Mouse (Mus musculus) 416B (cell line): ENCODE results near the gene Cux1.

Source experiments
- DNase-seq: peaks from one replicate; pipeline ENCODE4 v3.0.0; 2011; ENCODE audit warnings: low read depth

Cux1 gene

DNA sequence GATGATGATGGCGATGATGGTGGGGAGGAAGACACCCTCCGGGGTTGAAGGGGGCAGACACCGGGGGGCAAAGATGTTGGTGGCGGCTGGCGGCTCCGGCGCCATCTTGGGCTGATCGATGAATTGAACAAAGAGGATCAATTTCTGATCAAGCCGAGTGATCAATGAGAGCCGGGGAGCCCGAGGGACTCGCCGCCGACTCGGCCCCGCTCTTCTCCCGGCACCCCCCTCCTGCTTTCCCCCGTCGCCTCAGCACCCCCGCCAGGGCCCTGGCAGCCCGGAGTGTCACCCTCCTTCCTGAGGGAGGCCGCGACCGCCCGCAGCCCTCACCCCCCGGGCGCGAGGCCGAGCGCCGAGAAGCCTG lies 496 bp downstream of the Cux1 start:
- DNase-seq, result no peak

DNA sequence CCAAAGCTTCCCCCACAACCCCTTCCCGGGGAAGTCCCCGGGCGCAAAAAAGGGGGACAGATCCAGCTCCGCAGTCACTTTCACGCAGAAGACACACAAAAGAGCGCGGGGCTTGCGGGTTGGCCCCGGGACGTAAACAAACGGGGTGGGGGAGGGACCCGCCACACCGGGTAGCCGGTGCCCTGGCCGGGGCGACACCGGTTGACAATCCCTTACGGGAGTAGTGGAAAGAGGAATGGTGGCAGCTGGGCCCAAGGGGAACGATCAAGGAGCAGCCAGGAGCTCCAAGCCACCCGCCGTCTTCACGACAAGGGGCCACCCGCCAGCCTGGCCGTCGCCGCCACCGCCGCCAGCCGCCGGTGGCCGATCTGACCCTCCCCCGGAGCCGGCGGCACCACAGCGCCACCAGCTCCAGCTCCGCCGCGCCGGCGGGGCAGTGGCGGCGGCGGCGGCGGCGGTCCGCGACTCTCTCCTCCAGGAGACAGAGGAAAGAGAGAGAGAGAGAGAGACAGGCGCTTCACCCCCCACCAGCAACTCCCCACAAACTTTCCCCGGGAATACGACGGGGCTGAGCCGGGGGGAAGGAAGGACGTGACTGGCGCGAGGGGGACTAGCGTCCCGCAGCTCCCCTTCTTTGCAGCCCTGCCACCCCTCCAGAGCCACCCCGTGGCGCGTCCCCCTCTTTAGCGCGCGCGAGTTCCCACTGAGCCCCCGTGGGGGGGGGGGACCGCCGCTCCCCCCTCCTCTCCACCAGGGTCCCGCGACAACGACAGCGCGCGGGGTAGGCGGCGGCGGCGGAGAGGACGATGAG lies 1.1 kb downstream of the Cux1 start:
- DNase-seq, result peak; percentile 61

DNA sequence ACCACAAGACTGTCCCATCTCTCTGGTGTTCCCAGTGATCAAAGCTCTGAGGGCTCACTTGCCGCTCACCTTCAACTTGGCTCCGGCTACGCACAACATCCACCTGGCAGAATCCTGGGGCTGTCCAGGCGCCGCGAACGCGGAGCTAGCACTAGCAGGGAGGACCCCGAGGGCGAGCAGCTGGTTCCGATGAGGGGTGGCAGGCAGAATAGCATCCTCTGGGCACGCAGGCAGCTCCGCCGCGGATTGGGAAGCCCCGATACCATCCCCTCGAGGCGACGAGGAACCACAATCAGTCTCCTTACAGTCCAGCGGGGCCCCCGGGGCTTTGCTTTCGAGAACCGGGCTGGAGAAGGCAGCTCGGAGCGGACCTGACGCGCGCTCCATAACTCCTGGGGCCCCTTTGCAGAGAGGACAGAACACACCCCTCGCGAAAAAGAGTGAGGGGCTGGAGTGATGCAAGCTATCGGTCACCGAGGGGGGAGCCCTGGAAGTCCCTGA lies 1.9 kb downstream of the Cux1 start:
- DNase-seq, result no peak

DNA sequence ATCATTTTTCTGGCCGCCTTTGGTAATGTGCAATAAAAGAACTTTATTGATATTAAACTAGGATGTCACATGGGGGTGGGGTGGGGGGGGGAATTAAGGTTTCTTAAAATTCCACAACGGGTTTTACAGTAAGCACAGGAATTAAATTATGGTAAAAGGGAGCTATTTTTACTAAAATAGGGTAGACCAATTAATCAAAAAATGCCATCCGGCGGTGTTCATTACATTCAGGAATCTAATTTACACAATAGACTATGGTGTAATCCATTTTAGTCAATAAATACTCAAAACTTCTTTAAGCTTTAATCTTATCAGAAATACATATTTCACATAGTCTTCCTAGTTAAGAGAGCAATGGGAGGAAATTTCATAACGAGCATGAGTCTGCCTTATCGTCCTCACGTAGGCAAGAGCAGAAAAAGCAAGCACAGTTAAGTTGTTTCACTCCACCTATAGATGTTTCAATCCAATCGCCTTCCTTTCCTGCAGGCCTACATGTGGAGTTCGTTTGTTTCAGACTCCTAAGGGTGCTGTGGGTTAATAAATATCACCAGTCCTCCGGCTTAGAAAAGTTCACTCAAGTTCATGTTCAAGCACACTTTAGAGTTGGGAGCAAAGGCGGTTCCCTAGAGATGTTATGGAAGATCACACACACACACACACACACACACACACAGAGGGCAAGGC lies 2.5 kb downstream of the Cux1 start:
- DNase-seq, result peak; percentile 75

DNA sequence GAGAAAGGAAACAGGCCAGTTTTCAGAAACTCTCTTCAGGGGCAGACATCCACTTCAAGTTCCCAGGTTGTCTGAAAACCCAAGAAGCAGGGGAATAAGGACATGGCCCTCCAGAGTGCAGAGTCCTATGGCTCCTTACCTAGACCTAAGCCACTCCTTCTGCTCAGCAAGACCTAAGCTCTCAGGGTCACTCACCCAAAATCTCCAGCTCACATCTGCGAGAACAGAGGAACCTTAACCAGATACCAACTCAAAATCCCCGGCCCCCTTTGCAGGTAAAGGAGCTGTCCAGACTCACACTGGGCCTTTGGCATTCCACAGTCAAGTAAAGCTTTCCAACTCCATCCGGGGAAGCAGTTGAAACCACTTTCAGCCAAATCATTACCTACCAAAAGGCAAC lies 3.3 kb downstream of the Cux1 start:
- peak; percentile 37 for DNase-seq

DNA sequence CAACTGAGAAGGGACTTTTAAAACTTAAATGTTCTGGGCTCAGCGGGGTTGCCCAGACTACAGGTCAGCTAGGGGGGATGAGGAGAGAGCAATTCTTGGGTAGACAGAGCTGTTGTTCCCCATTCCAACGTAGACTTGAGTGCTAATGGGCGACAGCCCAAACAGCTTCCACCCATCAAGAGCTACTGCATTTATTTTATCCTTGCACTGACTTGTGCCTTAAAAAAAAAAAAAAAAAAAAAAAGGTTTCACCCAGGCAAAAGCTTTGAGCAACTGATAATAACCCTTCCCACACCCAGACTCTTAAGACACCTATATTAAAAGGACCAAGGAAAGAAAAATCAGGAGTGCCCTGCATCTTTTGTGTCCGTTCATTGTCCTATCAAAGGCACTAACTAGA lies 4.2 kb downstream of the Cux1 start:
- DNase-seq, result no peak

DNA sequence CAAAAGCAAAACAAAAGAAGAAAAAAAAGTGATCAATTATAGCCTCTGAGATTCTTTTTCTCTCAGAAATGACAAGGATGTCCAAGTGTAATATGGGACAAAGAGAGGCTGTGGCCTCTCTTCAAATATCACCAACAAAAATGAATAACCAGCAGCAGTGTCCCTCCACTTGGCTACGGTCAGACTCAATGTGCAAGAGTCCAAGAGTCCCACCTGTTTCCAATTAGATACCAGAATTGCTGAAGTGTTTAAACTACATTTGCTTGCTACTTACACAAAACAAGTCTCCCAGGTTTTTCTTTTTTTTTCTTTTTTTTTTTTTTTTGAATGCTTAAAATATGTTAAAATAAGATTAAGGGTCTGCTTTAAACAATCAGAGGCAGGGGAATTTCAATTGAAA lies 5.1 kb downstream of the Cux1 start:
- DNase-seq, result no peak

DNA sequence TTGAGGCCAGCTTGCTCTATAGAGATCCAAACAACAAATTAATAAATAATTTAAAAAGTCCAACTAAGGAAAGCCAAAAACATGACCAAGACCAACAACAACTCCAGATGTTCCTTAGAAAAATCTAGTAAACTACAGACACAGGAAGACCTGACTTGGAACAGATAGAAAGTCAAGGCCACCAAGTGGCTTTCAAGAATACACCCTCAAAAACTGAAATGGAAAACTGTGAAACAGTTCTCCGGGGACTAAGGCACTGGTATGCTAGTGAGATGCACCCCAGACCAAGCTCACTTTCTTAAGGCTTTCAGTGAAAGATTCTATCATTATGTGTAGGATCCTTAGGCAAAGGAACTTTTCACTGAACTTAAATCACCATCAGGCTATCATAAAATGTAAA lies 5.6 kb downstream of the Cux1 start:
- peak; percentile 63 for DNase-seq

DNA sequence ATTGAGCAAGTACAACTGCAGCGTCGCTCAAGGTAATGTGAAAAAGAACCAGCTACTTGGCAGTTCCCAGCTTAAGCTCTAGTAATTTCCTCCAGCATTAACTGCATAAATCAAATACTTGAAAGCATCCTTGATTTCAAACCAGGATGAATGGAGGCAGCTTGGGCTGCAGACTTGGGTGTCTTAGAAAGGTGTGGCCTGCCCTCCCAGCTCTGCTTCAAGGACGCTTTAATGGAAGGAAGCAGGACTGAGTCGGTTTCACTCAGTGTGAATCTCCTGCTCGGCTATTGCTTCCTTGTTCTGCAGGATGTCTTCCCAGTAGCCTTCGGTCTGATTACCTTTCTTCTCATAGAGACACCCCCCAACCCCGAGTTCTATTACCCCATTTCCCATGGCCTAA lies 6.6 kb downstream of the Cux1 start:
- no peak for DNase-seq

DNA sequence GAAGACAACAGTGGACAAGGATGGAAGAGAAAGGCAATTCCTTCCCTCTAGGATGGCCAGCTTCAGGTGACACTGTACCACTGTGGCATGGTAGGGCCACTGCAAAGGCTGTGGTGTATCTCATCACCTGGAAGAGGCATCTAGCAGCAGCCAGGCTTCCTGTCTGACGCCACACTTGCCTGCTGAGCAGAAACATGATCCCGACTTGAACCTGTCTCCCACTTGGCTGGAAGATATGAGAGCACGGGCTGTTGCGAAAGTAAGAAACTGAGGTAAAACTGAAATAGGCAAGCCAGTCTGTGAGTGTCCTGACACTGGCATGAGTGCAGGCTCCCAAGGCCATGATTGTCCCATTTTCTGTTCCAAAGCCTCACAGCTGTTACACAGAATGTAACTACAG lies 9.8 kb downstream of the Cux1 start:
- peak; percentile 86 for DNase-seq

DNA sequence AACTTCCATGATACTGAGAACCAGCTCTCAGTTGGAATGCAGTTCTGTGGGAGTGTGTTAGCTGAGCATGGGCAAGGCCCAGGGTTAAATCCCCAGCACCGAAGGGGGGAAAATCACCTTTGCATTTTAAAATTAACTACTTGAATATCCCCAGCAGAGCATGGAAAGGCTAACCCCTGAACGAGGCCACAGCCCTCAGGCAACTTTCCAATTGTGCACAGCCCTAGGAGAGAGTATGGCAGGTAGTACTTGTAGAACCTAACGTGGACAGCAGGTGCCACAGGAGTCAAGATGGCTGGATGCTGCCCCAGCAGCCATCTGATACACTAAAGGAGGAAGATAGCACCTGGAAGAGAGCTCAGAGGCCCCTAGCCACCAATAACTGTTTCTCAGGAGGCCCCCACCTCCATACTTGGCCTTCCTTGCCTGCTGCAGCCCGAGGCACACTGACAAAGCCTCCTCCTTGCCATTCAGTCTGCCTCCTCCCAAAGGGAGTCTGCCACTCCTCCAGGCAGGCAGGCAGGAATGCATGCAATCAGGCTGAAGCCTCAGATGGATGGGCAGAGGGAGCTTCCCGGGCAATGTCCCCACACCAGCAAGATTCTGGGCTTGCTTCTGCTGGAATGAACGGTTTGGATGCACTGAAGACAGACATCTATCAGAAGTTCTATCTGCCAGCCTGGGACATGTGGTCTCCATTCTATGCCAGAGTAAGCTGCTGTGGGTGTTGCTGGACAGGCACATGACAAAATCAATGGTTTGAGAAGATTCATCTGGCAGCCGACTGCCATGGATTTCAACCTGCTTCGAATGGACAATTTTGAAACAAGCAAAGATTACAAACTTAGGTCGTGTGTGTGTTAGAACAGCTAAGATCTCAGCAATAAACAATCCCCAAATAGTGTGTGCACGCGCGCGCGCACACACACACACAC lies 10.7 kb downstream of the Cux1 start:
- peak; percentile 30 for DNase-seq

DNA sequence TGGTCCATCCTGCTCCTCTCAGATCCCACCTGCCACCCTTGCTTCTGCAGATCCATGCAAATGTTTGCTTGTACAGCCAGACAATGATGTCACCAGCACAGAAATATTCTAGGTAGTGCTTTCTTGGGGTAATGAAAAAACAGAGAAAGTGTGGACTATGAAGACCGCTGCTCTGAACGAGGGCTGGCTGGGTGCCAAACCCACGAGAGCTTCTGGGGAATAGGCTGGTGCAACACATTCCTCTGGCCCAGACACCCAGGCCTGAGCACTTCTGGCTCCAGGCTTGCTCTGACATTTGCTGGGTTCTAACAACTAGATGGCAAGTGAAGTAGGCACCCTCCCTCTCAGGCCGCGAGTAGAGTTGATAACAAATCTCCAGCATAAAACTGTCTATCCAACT lies 11.6 kb downstream of the Cux1 start:
- DNase-seq, result peak; percentile 90

DNA sequence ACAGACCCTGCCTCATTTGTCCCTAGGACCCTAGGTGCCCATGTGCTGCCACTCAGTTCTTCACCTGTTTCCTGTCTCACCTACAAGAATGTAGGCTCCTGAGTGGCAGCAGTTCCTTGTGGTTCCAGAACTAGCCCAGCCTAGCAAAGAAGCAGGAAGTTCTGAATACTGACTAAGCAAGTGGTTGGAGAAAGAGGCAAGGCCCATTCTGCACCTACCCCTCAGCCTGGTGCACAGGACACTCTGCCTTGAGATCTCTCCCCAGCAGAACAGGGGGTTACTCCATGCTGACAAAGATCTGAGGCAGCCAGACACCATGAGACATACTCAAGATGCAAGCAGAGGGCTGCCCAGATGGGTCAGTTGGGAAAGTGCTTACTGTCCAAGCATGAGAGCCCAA lies 14.5 kb downstream of the Cux1 start:
- peak; percentile 58 for DNase-seq

DNA sequence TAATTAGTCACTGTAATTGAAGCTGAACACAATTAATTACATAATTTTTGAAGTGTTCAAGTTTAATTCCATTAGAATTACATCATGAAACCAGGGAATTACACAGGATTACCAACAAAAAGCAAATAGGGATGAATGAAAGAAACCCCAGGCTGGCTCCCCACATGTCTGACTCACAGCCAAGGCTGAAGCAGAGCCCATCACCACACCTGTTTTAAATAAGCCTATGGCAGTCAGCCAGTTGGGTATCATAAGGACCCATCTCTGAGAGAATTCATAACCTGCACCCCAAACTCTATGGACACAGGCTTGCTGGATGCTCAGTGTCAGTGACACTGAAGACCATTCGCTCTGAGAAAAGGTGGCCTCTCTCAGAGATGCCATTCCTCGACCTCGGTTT lies 15.2 kb downstream of the Cux1 start:
- DNase-seq, result no peak

DNA sequence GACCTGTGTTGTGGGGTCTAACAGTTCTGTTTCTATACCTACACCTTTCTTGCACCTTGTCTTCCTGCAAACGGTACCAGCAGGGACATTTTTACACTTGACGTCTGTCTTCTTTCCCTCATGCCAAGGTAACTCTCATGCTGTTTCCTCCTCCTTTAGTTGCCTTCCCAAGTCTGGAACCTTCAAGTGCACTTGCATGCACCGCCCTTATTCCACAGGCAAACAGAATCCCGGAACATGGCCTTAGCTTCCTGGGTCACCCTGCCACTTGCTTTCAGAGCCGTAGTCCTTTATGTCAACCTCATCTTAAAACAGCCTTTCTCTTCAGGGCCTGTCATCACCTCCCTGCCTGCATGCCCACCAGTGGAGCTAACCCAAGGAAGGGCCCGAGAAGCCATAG lies 15.7 kb downstream of the Cux1 start:
- no peak for DNase-seq

DNA sequence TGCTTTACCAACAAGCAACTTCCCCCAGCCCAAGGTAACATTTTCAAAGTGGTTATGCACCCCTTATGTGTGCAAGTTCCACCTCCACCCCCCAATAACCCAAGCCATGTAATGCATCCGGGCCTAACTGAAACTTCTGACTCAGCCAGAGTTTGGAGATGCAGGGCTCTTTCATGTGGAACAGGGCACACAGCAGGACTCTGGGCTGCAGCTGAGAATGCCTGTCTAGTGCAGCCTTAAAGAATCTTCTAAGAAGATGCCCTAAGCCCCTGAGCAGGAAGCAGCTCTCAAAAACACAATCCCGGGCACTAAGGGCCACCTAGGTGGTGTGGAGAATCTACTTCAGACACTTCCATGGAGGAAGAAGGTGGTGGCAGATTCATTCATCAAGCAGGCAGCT lies 16.6 kb downstream of the Cux1 start:
- DNase-seq, result peak; percentile 42

DNA sequence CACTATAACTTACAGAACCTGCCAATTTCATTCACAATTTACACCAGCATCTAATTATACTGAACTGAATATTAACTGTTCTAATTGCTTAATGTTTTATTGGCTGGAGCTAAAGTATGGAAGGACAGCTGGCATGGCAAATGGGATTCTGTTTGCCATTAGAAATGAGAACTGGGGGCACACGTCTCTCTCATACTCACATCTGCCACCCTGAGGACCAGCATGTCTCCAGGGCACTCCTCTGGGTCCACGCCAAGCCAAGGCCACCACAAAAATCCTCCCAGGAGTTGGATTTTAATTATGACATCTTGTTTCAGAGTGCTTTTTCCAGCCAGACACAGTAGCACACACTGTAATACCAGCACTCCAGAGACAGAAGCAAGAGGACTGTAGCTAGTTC lies 18.5 kb downstream of the Cux1 start:
- DNase-seq, result no peak

DNA sequence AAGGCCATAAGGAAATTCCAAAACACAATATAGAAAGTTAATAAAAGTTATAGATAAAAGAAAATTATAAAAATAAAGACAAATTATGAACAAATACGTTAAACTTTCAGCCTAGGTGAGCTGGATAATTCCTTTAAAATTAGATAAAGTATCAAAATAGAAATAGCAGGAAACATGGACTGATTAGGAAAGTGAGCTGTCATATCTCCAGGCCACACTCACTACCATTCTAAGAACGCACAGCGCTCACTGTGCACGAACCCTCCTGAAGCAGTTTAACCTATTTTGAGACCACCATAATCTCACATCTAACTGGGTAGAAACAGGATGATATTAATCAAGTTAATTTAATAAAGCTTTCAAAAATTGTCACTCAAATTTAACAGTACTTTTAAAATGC lies 22.2 kb downstream of the Cux1 start:
- DNase-seq, result no peak

DNA sequence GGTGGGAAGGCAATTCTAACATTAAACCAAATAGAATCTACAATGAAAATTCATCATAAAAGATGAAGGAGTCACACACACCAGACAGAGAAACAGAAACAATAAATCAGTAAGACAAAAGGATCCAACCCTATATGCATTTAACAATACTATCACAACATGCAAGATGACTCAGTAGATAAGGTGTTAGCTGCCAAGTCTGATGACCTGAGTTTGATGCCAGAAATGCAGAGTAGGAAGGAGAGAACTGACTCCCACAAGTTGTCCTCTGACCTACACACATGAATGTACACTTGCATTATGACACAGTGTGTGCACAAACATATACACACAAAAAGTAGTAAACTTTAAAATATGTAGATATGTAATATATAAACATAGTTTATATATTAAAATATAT lies 24.1 kb downstream of the Cux1 start:
- peak; percentile 52 for DNase-seq

DNA sequence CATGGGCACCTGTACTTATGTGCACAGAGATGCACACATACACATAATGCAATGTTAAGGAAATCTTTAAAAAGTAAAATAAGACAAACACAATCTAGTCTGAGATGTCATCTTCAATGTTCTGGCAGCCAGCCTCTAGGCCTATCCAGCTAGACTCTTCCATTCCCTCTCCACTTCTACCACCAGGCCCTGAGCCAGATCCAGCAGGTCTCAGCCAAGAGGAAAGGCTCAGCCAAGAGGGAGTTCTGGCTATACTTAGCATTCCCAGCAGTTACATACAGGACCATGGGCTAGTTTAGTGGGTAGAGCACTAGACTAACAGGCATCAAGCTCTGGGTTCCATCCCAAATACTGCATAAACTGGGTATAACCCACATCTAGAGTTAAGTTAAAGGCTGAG lies 26.3 kb downstream of the Cux1 start:
- no peak for DNase-seq

DNA sequence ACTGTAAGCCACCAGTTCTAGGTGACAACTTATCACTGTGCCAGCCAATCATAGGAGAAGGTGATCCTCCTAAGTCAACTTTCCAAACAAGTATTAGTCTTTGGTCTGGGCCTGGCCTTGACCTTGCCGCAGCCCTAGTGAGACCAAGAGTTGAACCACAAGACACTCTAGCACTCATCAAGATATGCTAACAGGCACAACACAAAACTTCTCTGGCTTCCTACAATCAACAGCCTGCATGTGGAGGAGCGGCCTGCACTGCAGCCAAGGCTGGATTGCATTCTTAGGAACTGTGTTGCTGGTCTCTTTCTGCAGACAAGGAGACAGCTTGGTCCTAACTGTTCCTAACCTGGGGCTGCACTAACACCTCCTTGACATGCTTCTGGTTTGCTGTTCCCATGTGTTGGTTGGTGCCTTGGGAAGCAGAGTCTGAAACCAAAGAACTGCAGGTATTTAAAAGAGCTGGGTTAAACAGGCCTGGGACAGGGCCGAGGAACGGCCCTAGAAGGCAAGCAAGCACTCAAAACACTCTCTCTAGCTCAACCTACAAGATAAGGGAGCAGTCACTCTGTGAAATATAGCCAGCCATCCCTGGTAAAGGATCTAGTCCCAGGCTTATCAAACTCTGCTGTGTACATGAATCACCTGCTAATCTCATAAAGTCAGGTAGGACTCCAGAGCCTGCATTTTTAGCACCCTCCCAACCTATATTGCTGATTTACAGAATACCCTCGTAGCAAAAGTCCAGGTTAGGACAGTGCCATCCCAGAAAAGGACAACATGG lies 27.0 kb downstream of the Cux1 start:
- peak; percentile 64 for DNase-seq

DNA sequence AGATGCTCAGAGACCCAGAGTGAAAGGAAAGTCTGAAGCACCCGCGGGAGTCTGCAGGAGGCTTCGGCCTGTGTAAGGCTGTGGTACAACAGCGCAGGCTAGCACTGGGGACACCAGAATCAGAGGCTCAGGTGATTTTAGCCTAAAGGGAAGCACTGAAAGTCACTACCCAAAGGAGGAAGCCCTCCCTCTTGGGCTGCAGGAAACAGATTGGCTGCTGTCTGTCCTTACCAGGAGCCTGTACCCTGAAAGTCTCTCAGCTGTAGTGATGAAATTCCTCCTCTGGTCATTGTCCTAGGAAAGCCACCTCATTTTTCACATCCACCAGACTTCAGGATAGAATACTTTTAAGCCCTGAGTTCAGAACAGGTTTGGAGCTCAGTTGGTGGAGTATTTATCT lies 30.5 kb downstream of the Cux1 start:
- peak; percentile 53 for DNase-seq
